Mouse (Mus musculus): Measurements from ENCODE around the gene Smyd3. TPM values are rescaled to one million over a fixed set of nuclear protein-coding genes. Genes with fewer than 3 reads are reported as not detected.
"Not testable (repeated sequence)": the region's sequence is repeated elsewhere in the genome, so short reads cannot be mapped to it uniquely, and the experiment has no call there.

Gene Smyd3
- polyA plus RNA-seq, 1 experiment from 2014 or later = 12.1 TPM

- TF ChIP-seq EP300 (optimal IDR thresholded peaks at IDR 0.05) = no peak
- no peak for TF ChIP-seq CTCF (IDR thresholded peaks at IDR 0.05; ENCODE audit: low read depth)
- WGBS = 88% methylated on average over 8 of the region's 8 CpGs
- H3K9ac ChIP-seq (ENCODE audit: low read length) = no peak overlapping the region
- no peak for ATAC-seq (ENCODE audit: low FRiP score, low TSS enrichment)
- no peak overlapping the region for H3K4me3 ChIP-seq (ENCODE audit: low read depth, low read length)
- H3K36me3 ChIP-seq (ENCODE audit: control insufficient read depth, insufficient read depth, low read length) = no peaks in the 10 kb centered on the region
- H3K27me3 ChIP-seq (ENCODE audit: control insufficient read depth, insufficient read depth, low read length) = no peaks in the 10 kb centered on the region
- no peak overlapping the region for H3K27ac ChIP-seq (replicated peaks)
- H3K9me3 ChIP-seq (ENCODE audit: control insufficient read depth, low read length) = no peaks in the 10 kb centered on the region
- H3K4me1 ChIP-seq (replicated peaks; ENCODE audit: control insufficient read depth, insufficient read depth) = no peaks in the 10 kb centered on the region
- no peak overlapping the region for H3K4me2 ChIP-seq (replicated peaks; ENCODE audit: low read depth)
- DNase-seq (ENCODE audit: low spot score) = no peak
These were observed 224.0 kb downstream of the Smyd3 start for GRCm38 (mm10) chr1:179293772-179294353.

- not testable (repeated sequence) for ATAC-seq (ENCODE audit: low FRiP score, low TSS enrichment)
These were observed 227.7 kb downstream of the Smyd3 start for GRCm38 (mm10) chr1:179290181-179290580.

GRCm38 (mm10) chr1:179289744-179290143 is 228.1 kb downstream of the Smyd3 start:
- H3K27me3 ChIP-seq (ENCODE audit: control insufficient read depth, insufficient read depth, low read length) = no peaks in the 10 kb centered on the region
- no peak for TF ChIP-seq CTCF (IDR thresholded peaks at IDR 0.05; ENCODE audit: low read depth)
- no peak for TF ChIP-seq EP300 (optimal IDR thresholded peaks at IDR 0.05)
- DNase-seq (ENCODE audit: low spot score) = no peak
- ATAC-seq (ENCODE audit: low FRiP score, low TSS enrichment) = no peak
- H3K4me2 ChIP-seq (replicated peaks; ENCODE audit: low read depth) = no peak overlapping the region
- H3K27ac ChIP-seq (replicated peaks) = no peak overlapping the region
- H3K9ac ChIP-seq (ENCODE audit: low read length) = no peak overlapping the region
- no peak overlapping the region for H3K4me3 ChIP-seq (ENCODE audit: low read depth, low read length)
- H3K36me3 ChIP-seq (ENCODE audit: control insufficient read depth, insufficient read depth, low read length) = no peaks in the 10 kb centered on the region
- no peaks in the 10 kb centered on the region for H3K9me3 ChIP-seq (ENCODE audit: control insufficient read depth, low read length)
- WGBS = 84% methylated on average over 3 of the region's 3 CpGs
- H3K4me1 ChIP-seq (replicated peaks; ENCODE audit: control insufficient read depth, insufficient read depth) = no peaks in the 10 kb centered on the region

More at GRCm38 (mm10) chr1:179290181-179290580, 227.7 kb downstream of the Smyd3 start:
- not testable (repeated sequence) for H3K4me1 ChIP-seq (replicated peaks; ENCODE audit: control insufficient read depth, insufficient read depth); H3K4me2 ChIP-seq (replicated peaks; ENCODE audit: low read depth); DNase-seq (ENCODE audit: low spot score); H3K4me3 ChIP-seq (ENCODE audit: low read depth, low read length); H3K27ac ChIP-seq (replicated peaks); H3K9me3 ChIP-seq (ENCODE audit: control insufficient read depth, low read length); H3K27me3 ChIP-seq (ENCODE audit: control insufficient read depth, insufficient read depth, low read length); H3K9ac ChIP-seq (ENCODE audit: low read length); H3K36me3 ChIP-seq (ENCODE audit: control insufficient read depth, insufficient read depth, low read length)
- WGBS = 83% methylated on average over 6 of the region's 6 CpGs

- Histone ChIP-seq H3K4me3 (ENCODE audit: low read depth, low read length) (no peak overlapping the region), H3K27me3 (ENCODE audit: control insufficient read depth, insufficient read depth, low read length) (no peaks in the 10 kb centered on the region), H3K27ac (replicated peaks) (no peak overlapping the region), H3K9me3 (ENCODE audit: control insufficient read depth, low read length) (no peaks in the 10 kb centered on the region), H3K4me1 (replicated peaks; ENCODE audit: control insufficient read depth, insufficient read depth) (no peaks in the 10 kb centered on the region), H3K36me3 (ENCODE audit: control insufficient read depth, insufficient read depth, low read length) (no peaks in the 10 kb centered on the region), H3K4me2 (replicated peaks; ENCODE audit: low read depth) (no peak overlapping the region), H3K9ac (ENCODE audit: low read length) (no peak overlapping the region)
- DNase-seq (ENCODE audit: low spot score) = no peak
- TF ChIP-seq EP300 (optimal IDR thresholded peaks at IDR 0.05) (no peak), CTCF (IDR thresholded peaks at IDR 0.05; ENCODE audit: low read depth) (no peak)
- 70% methylated on average over 6 of the region's 6 CpGs for WGBS
- no peak for ATAC-seq (ENCODE audit: low FRiP score, low TSS enrichment)
These were observed 231.1 kb downstream of the Smyd3 start for GRCm38 (mm10) chr1:179286748-179287147.

GRCm38 (mm10) chr1:179282821-179283220 is 235.0 kb downstream of the Smyd3 start:
- H3K4me2 ChIP-seq (replicated peaks; ENCODE audit: low read depth) = no peak overlapping the region
- TF ChIP-seq CTCF (IDR thresholded peaks at IDR 0.05; ENCODE audit: low read depth) = no peak
- no peak for TF ChIP-seq EP300 (optimal IDR thresholded peaks at IDR 0.05)
- no peaks in the 10 kb centered on the region for H3K36me3 ChIP-seq (ENCODE audit: control insufficient read depth, insufficient read depth, low read length)
- 77% methylated on average over 5 of the region's 5 CpGs for WGBS
- H3K9me3 ChIP-seq (ENCODE audit: control insufficient read depth, low read length) = no peaks in the 10 kb centered on the region
- DNase-seq (ENCODE audit: low spot score) (no peak), ATAC-seq (ENCODE audit: low FRiP score, low TSS enrichment) (no peak)
- no peak overlapping the region for H3K9ac ChIP-seq (ENCODE audit: low read length)
- no peak overlapping the region for H3K27ac ChIP-seq (replicated peaks)
- no peaks in the 10 kb centered on the region for H3K27me3 ChIP-seq (ENCODE audit: control insufficient read depth, insufficient read depth, low read length)
- no peak overlapping the region for H3K4me3 ChIP-seq (ENCODE audit: low read depth, low read length)
- no peaks in the 10 kb centered on the region for H3K4me1 ChIP-seq (replicated peaks; ENCODE audit: control insufficient read depth, insufficient read depth)

- no peaks in the 10 kb centered on the region for H3K4me1 ChIP-seq (replicated peaks; ENCODE audit: control insufficient read depth, insufficient read depth)
- H3K4me2 ChIP-seq (replicated peaks; ENCODE audit: low read depth) = no peak overlapping the region
- no peak overlapping the region for H3K4me3 ChIP-seq (ENCODE audit: low read depth, low read length)
- DNase-seq (ENCODE audit: low spot score) (no peak), ATAC-seq (ENCODE audit: low FRiP score, low TSS enrichment) (no peak)
- no peak overlapping the region for H3K27ac ChIP-seq (replicated peaks)
- no peak for TF ChIP-seq CTCF (IDR thresholded peaks at IDR 0.05; ENCODE audit: low read depth)
- H3K27me3 ChIP-seq (ENCODE audit: control insufficient read depth, insufficient read depth, low read length) = no peaks in the 10 kb centered on the region
- H3K9ac ChIP-seq (ENCODE audit: low read length) = no peak overlapping the region
- no peaks in the 10 kb centered on the region for H3K9me3 ChIP-seq (ENCODE audit: control insufficient read depth, low read length)
- WGBS = 53% methylated on average over 13 of the region's 13 CpGs
- no peaks in the 10 kb centered on the region for H3K36me3 ChIP-seq (ENCODE audit: control insufficient read depth, insufficient read depth, low read length)
These were observed 236.3 kb downstream of the Smyd3 start for GRCm38 (mm10) chr1:179281401-179282121.

Data from stomach, postnatal 0 days (tissue).